Mouse (Mus musculus) hindbrain, postnatal 0 days (tissue): ENCODE measurements around the gene Chrng. TPM values are rescaled to one million over a fixed set of nuclear protein-coding genes. Genes with fewer than 3 reads are reported as not detected.
A peak's percentile ranks its signal among the peaks of the same experiment; 100 is the strongest.

ENCODE experiments used
- ATAC-seq: fragments of 200-750 bp; cut with Nextera tagmentation; 2 replicates; pipeline ENCODE4 v1.8.0; 2017; ENCODE audit warnings: mild to moderate bottlenecking, moderate TSS enrichment, moderate library complexity
- DNase-seq: peaks from one replicate; pipeline ENCODE4 v3.0.0-alpha.2; 2015; ENCODE audit warnings: low spot score
- H3K27ac ChIP-seq: fragments of 300-500 bp; sonication (generic); 2 replicates; pipeline ENCODE4 v1.5.1; 2014; ENCODE audit warnings: mild to moderate bottlenecking
- H3K27me3 ChIP-seq: fragments of 300-500 bp; sonication (generic); 2 replicates; pipeline ENCODE4 v1.6.1; 2014; ENCODE audit warnings: low read length, mixed read lengths; ENCODE audit not compliant: insufficient read depth
- H3K36me3 ChIP-seq: fragments of 300-500 bp; sonication (generic); 2 replicates; pipeline ENCODE4 v1.6.1; 2014; ENCODE audit warnings: low read length, mixed read lengths; ENCODE audit not compliant: insufficient read depth
- H3K4me1 ChIP-seq: fragments of 300-500 bp; sonication (generic); 2 replicates; pipeline ENCODE4 v1.6.1; 2014; ENCODE audit warnings: antibody characterized with exemption, low read length, mixed read lengths; ENCODE audit not compliant: insufficient read depth
- H3K4me2 ChIP-seq: fragments of 300-500 bp; sonication (generic); 2 replicates; pipeline ENCODE4 v1.6.1; 2014; ENCODE audit warnings: low read depth, mild to moderate bottlenecking, low read length, moderate library complexity, mixed read lengths
- H3K4me3 ChIP-seq: fragments of 300-500 bp; sonication (generic); 2 replicates; pipeline ENCODE4 v1.5.1; 2014; ENCODE audit warnings: low read length
- H3K9ac ChIP-seq: fragments of 300-500 bp; sonication (generic); replicated peaks from 2 replicates; pipeline ENCODE4 v1.6.1; 2014; ENCODE audit warnings: mild to moderate bottlenecking, low read length, moderate library complexity, mixed read lengths
- H3K9me3 ChIP-seq: fragments of 300-500 bp; sonication (generic); 2 replicates; pipeline ENCODE4 v1.6.1; 2016; ENCODE audit warnings: low read length, mixed read lengths
- CTCF ChIP-seq: IDR thresholded peaks from 2 replicates; pipeline ENCODE4 v1.5.1; 2016; ENCODE audit warnings: antibody characterized with exemption, control low read depth, low read depth
- WGBS: fragments of 180-500 bp; shearing (Covaris S2); extraction: QIAGEN DNeasy Blood & Tissue Kit; methylation state at CpG from one replicate; pipeline ENCODE4 v1.1.7; 2014; 5-methylcytosine and 5-hydroxymethylcytosine counted together
- polyA plus RNA-seq: library from polyadenylated mRNA; unstranded; fragments of >200 nt; fragmentation: Nextera tagmentation; extraction: Ambion mirVana; gene quantifications from 2 replicates; pipeline ENCODE4 v1.2.1, GENCODE M21; 2015
- total RNA-seq: library from RNA; depleted of rRNA; stranded (reverse); fragments of >200 nt; gene quantifications from 2 replicates; pipeline ENCODE4 v1.2.3, GENCODE M21; 2014; rRNA removed

Gene Chrng
- 0.22 TPM in 1 of 2 replicates, not detected in the other for total RNA-seq
- 0.06 TPM in 1 of 2 replicates, not detected in the other for polyA plus RNA-seq

- Histone ChIP-seq H3K4me2 (no peak within 1 kb of the TSS), H3K9ac (no peak within 1 kb of the TSS), H3K36me3 (no peaks in the 10 kb centered on the region), H3K27ac (no peak within 1 kb of the TSS), H3K4me3 (no peak within 1 kb of the TSS), H3K27me3 (no peaks in the 10 kb centered on the region), H3K9me3 (no peaks in the 10 kb centered on the region), H3K4me1 (no peaks in the 10 kb centered on the region)
- DNase-seq (no peak), ATAC-seq (no peak)
- no peak for TF ChIP-seq CTCF
- WGBS = 90% methylated on average over 7 of the region's 7 CpGs
Observed at GRCm38 (mm10) chr1:87204465-87204864, at the start of gene Chrng. Gene Chrng, plus strand, starts transcription at chr1:87204657.

GRCm38 (mm10) chr1:87155531-87156198, 48.8 kb upstream of the Chrng start:
- H3K4me3 ChIP-seq = peak overlapping the region; percentile 45
- H3K9me3 ChIP-seq = no peaks in the 10 kb centered on the region
- H3K27ac ChIP-seq = no peak overlapping the region
- H3K36me3 ChIP-seq = no peaks in the 10 kb centered on the region
- peak overlapping the region; percentile 65 for H3K4me2 ChIP-seq
- peaks cover 59% of the 10 kb centered on the region for H3K27me3 ChIP-seq
- DNase-seq (peak; percentile 47), ATAC-seq (peak; percentile 42)
- H3K4me1 ChIP-seq = no peaks in the 10 kb centered on the region
- TF ChIP-seq CTCF = no peak
- under 1% methylated on average over 56 of the region's 56 CpGs for WGBS
- peak overlapping the region; percentile 41; the same call in 1 of the 2 replicates for H3K9ac ChIP-seq

DNA sequence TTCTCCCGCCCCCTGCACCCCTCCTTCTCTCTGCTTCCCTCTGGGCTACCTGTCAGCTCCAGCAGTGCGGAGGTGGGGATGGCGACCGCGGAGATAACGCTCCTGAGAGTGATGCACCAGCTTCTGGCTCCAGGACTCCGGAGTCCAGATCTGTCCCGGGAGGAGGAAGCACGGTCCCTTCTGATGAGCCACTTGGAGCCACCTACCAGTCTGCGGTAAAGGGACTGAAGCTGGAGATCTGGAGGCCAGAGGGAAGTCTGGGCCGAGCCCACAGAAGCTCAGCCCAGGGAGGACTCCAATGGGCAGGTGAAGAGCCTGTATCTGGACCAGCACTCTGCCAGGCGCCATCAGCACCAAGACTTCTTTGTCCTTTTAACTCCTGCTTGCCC, 48.3 kb upstream of the Chrng start, which contains the start of gene Ecel1:
Gene Ecel1, minus strand, starts transcription at position 323 of the 389 bp plus-strand sequence.
- Histone ChIP-seq H3K9ac (peak within 1 kb of the TSS; percentile 41; the same call in 1 of the 2 replicates), H3K4me1 (no peaks in the 10 kb centered on the region), H3K4me3 (peak within 1 kb of the TSS; percentile 45), H3K36me3 (no peaks in the 10 kb centered on the region), H3K9me3 (no peaks in the 10 kb centered on the region), H3K4me2 (peak within 1 kb of the TSS; percentile 65), H3K27ac (no peak within 1 kb of the TSS), H3K27me3 (peaks cover 58% of the 10 kb centered on the region)
- WGBS = 4% methylated on average over 11 of the region's 12 CpGs
- ATAC-seq (no peak), DNase-seq (no peak)
- no peak for TF ChIP-seq CTCF

GRCm38 (mm10) chr1:87159396-87159795, 45.1 kb upstream of the Chrng start:
- no peaks in the 10 kb centered on the region for H3K4me1 ChIP-seq
- no peak overlapping the region for H3K4me3 ChIP-seq
- no peak overlapping the region for H3K9ac ChIP-seq
- no peak for TF ChIP-seq CTCF
- H3K9me3 ChIP-seq = no peaks in the 10 kb centered on the region
- no peak overlapping the region for H3K27ac ChIP-seq
- H3K4me2 ChIP-seq = no peak overlapping the region
- no peak for DNase-seq
- 88% methylated on average over 3 of the region's 3 CpGs for WGBS
- peaks cover 31% of the 10 kb centered on the region for H3K27me3 ChIP-seq
- ATAC-seq = no peak
- H3K36me3 ChIP-seq = no peaks in the 10 kb centered on the region

DNA sequence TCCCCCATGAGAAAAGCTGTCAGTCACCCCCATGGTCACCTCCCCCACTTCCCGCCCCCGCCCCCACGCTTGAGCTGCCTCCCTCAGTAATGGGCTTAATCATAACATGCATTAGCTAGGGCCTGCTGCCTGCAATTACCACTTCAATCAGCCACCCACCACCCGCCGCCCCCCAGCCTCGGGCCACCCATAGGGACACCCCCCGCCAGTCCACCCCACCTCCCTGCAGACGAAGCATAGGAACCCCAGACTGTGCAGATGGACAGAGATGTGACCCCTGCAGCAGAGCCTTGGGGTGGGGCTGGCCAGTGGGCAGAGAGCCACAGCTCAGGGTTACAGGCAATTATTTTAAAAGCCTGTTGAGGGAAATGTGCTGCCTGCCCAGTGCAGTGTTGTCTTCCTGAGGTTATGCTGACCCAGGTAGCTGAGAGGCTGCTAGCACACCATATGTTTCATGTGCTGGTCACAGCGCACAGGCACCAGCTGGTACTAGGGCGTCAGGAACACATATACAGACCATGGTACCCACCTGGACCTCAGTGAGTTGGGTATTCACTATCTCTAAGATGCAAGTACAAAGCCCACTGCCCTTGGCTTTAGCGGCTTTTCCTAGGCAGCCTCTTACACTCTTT, 40.2 kb upstream of the Chrng start:
- DNase-seq = no peak
- Histone ChIP-seq H3K9ac (no peak overlapping the region), H3K4me2 (no peak overlapping the region), H3K4me1 (no peaks in the 10 kb centered on the region), H3K36me3 (no peaks in the 10 kb centered on the region), H3K4me3 (no peak overlapping the region), H3K27me3 (no peaks in the 10 kb centered on the region), H3K27ac (no peak overlapping the region), H3K9me3 (no peaks in the 10 kb centered on the region)
- TF ChIP-seq CTCF = no peak
- peak; percentile 46 for ATAC-seq
- 38% methylated on average over 11 of the region's 11 CpGs for WGBS

DNA sequence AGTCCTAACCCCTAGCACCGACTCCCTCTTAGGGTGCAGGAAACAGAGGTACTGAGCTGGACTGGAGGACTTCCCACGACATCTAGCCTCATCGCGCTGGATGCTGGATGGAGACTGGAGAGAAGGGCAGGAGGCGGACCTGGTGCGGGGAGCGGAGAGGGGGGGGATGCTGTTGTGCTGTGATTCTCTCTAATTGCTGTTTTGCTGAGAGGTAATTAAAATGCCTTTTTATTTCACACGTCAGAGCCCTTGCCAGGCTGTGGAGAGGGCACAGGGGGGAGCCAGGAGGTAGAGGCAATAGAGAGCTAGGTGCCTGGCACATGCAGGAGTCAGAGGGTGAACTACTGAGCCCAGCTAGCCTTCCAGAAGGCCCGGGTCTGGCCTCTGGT, 39.7 kb upstream of the Chrng start:
- no peak overlapping the region for H3K4me3 ChIP-seq
- H3K9ac ChIP-seq = no peak overlapping the region
- H3K9me3 ChIP-seq = no peaks in the 10 kb centered on the region
- TF ChIP-seq CTCF = no peak
- H3K27ac ChIP-seq = no peak overlapping the region
- no peaks in the 10 kb centered on the region for H3K4me1 ChIP-seq
- no peak overlapping the region for H3K4me2 ChIP-seq
- H3K36me3 ChIP-seq = no peaks in the 10 kb centered on the region
- no peak for DNase-seq
- WGBS = 42% methylated on average over 9 of the region's 9 CpGs
- ATAC-seq = peak; percentile 19; the same call in 1 of the 2 replicates
- no peaks in the 10 kb centered on the region for H3K27me3 ChIP-seq
